Mouse (Mus musculus) cortical plate, adult 2 months (tissue): Measurements from ENCODE around the gene 4930407I10Rik. TPM values are rescaled to one million over a fixed set of nuclear protein-coding genes. Genes with fewer than 3 reads are reported as not detected.

Source experiments
- H3K27ac ChIP-seq: fragments of 200-500 bp; 2 replicates; pipeline ENCODE4 v1.5.1; 2012; ENCODE audit warnings: low read length, control low read depth, inconsistent platforms; ENCODE audit not compliant: insufficient read depth
- H3K4me1 ChIP-seq: fragments of 200-500 bp; 2 replicates; pipeline ENCODE4 v1.6.1; 2011; ENCODE audit warnings: low read length; ENCODE audit not compliant: control insufficient read depth, insufficient read depth
- H3K4me3 ChIP-seq: fragments of 200-500 bp; 2 replicates; pipeline ENCODE4 v1.5.1; 2011; ENCODE audit warnings: mild to moderate bottlenecking, low read length, control low read depth; ENCODE audit not compliant: insufficient read depth
- CTCF ChIP-seq: fragments of 200-500 bp; IDR thresholded peaks from 2 replicates; pipeline ENCODE4 v1.5.1; 2011; ENCODE audit warnings: mild to moderate bottlenecking, control low read depth, low read length; ENCODE audit not compliant: insufficient read depth; ENCODE audit errors: extremely low read depth
- POLR2A ChIP-seq: fragments of 200-500 bp; IDR thresholded peaks from 2 replicates; pipeline ENCODE4 v1.6.1; 2011; ENCODE audit warnings: mild to moderate bottlenecking, low read length, control low read depth; ENCODE audit not compliant: insufficient read depth; ENCODE audit errors: extremely low read depth
- polyA plus RNA-seq: library from polyadenylated mRNA; depleted of rRNA; stranded (reverse); fragments of >200 nt; gene quantifications from 2 replicates; pipeline ENCODE4 v1.2.3, GENCODE M21; 2012; rRNA removed

4930407I10Rik gene
- polyA plus RNA-seq, 1 experiment = not detected

GRCm38 (mm10) chr15:82086131-82086530, 27.2 kb downstream of the 4930407I10Rik start:
- TF ChIP-seq POLR2A = peak; percentile 59; the same call in 1 of the 2 replicates
- TF ChIP-seq CTCF = no peak

DNA sequence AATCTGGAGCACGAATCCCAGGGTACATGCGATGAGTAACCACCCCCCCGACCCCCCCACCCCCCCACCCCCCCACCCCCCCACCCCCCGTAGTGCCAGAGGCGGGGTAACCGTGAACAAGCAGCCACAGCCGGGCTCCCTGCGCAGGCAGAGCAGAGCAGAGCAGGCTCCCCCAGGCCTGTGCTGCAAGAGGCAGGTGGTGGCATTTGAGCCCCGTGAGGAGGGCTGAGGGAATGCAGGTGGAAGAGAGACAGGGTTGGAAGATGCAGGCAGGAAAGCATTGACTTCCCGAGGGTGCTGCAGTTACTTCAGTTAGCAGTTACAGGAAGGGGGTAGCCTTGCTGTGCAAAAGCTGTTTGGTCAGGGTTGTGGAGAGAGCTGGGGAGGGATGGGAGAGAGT, 28.3 kb downstream of the 4930407I10Rik start:
- no peak overlapping the region for H3K27ac ChIP-seq
- no peak overlapping the region for H3K4me3 ChIP-seq
- no peak for TF ChIP-seq POLR2A
- TF ChIP-seq CTCF = no peak
- H3K4me1 ChIP-seq = peaks cover 4% of the 10 kb centered on the region

More at GRCm38 (mm10) chr15:82086131-82086530, 27.2 kb downstream of the 4930407I10Rik start:
- no peak overlapping the region for H3K4me3 ChIP-seq
- peaks cover 4% of the 10 kb centered on the region for H3K4me1 ChIP-seq
- peak overlapping the region; percentile 78 for H3K27ac ChIP-seq

- H3K4me3 ChIP-seq = no peak overlapping the region
- H3K27ac ChIP-seq = no peak overlapping the region
- H3K4me1 ChIP-seq = peaks cover 4% of the 10 kb centered on the region
- TF ChIP-seq POLR2A (no peak), CTCF (no peak)
Observed at GRCm38 (mm10) chr15:82091061-82091460, 32.1 kb downstream of the 4930407I10Rik start.

DNA sequence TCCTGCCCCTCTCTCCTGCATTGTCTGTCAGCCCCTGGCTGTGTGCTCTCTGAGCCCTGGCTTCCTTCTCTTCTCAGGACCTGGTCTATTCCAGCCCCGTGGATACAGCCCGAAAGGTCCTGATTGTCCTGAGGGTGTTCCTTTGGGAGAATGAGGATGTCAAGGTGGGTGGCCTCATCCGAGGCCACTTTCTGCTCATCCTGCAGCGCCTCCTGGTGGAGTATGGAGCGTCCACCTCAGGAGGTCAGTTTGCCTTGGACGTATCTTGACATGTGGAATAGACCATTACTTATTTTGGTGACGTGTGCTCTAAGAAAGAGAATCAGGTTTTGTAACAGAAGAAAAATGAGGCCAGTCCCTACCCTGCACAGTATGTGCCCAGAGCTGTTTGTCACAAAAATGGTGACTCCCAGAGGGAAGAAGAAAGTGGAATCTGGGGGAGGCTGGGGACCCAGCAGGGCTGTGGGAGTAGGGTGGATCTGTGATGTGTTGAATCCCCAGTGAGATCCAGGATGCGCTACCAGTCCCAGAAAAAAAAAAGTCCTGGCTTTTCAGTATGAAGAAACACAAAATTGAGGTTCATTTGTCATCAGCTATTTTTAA, 48.1 kb downstream of the 4930407I10Rik start:
- no peak overlapping the region for H3K4me3 ChIP-seq
- TF ChIP-seq POLR2A (no peak), CTCF (peak; percentile 68)
- H3K4me1 ChIP-seq = peaks cover 4% of the 10 kb centered on the region
- H3K27ac ChIP-seq = peak overlapping the region; percentile 86

Other genes starting within 250 kb of the 4930407I10Rik start
- gene Tob2, start 200.4 kb upstream of the 4930407I10Rik start, polyA plus RNA-seq = 19.9 and 21.0 TPM in 2 replicates
- gene Phf5a, start 187.2 kb upstream of the 4930407I10Rik start, polyA plus RNA-seq = 53.3 and 57.7 TPM in 2 replicates
- 533 and 545 TPM in 2 replicates for gene Aco2, start 186.8 kb upstream of the 4930407I10Rik start, polyA plus RNA-seq
- gene Polr3h, start 132.9 kb upstream of the 4930407I10Rik start, polyA plus RNA-seq = 61.5 and 63.0 TPM in 2 replicates
- 111 and 115 TPM in 2 replicates for gene Csdc2, start 122.4 kb upstream of the 4930407I10Rik start, polyA plus RNA-seq
- gene Pmm1, start 98.2 kb upstream of the 4930407I10Rik start, polyA plus RNA-seq = 294 and 300 TPM in 2 replicates
- gene 1700029P11Rik, start 78.6 kb upstream of the 4930407I10Rik start, polyA plus RNA-seq = not detected in 2 replicates
- gene Xrcc6, start 71.3 kb upstream of the 4930407I10Rik start, polyA plus RNA-seq = 23.5 and 27.4 TPM in 2 replicates
- gene Desi1, start 25.3 kb upstream of the 4930407I10Rik start, polyA plus RNA-seq = 126 and 134 TPM in 2 replicates
- gene Snu13, start 11.6 kb upstream of the 4930407I10Rik start, polyA plus RNA-seq = 133 and 137 TPM in 2 replicates
- 6.1 and 7.9 TPM in 2 replicates for gene Mei1, start 10.8 kb downstream of the 4930407I10Rik start, polyA plus RNA-seq
- 16.3 and 16.5 TPM in 2 replicates for gene Ccdc134, start 68.8 kb downstream of the 4930407I10Rik start, polyA plus RNA-seq
- gene Srebf2, start 88.0 kb downstream of the 4930407I10Rik start, polyA plus RNA-seq = 138 and 166 TPM in 2 replicates
- 5.3 and 6.7 TPM in 2 replicates for gene Shisa8, start 153.7 kb downstream of the 4930407I10Rik start, polyA plus RNA-seq
- 0.48 and 0.76 TPM in 2 replicates for gene Tnfrsf13c, start 165.2 kb downstream of the 4930407I10Rik start, polyA plus RNA-seq
- gene Cenpm, start 185.6 kb downstream of the 4930407I10Rik start, polyA plus RNA-seq = 6.7 and 7.0 TPM in 2 replicates
- gene 1500009C09Rik, start 193.2 kb downstream of the 4930407I10Rik start, polyA plus RNA-seq = 155 TPM in 2 replicates
- 367 and 405 TPM in 2 replicates for gene Sept3, start 215.7 kb downstream of the 4930407I10Rik start, polyA plus RNA-seq
- gene Wbp2nl, start 239.8 kb downstream of the 4930407I10Rik start, polyA plus RNA-seq = 0.13 TPM in 1 of 2 replicates, not detected in the other